Mouse (Mus musculus): ENCODE results near the gene P2rx4.

GRCm38 (mm10) chr5:122773756-122774155, 66.4 kb downstream of the P2rx4 start:
- TF ChIP-seq CTCF (IDR thresholded peaks at IDR 0.05; ENCODE audit: control insufficient read depth, insufficient read depth, insufficient replicate concordance, low read depth, low read length), result no peak
- TF ChIP-seq POLR2A (IDR thresholded peaks at IDR 0.05; ENCODE audit: control insufficient read depth, low read depth, low read length), result no peak
